Comparison of ENCODE assay signal across 8 mouse cellular contexts in genomic region chr2:30286192-30287026, GRCm38 (mm10). TPM values are rescaled to one million over a fixed set of nuclear protein-coding genes. Genes with fewer than 3 reads are reported as not detected.
DNase-seq lines count a peak whose midpoint lies in the region; ATAC-seq lines count a peak whose summit lies in the region.

Gene Dolk, minus strand, starts transcription at chr2:30286334.
Gene Nup188, plus strand, starts transcription at chr2:30286397.

- H3K27ac ChIP-seq in forebrain, embryonic 11.5 days (ENCODE audit: low read depth, low read length) = peak within 1 kb of the TSS; percentile 46; the same call in 1 of the 2 replicates
- H3K27ac ChIP-seq in heart, embryonic 16.5 days (ENCODE audit: low read length) = peak within 1 kb of the TSS; percentile 71
- peak within 1 kb of the TSS; percentile 71 for H3K27ac ChIP-seq in liver, embryonic 15.5 days (replicated peaks)
- peak within 1 kb of the TSS; percentile 48 for H3K27ac ChIP-seq in neural tube, embryonic 12.5 days

- H3K9ac ChIP-seq in forebrain, embryonic 11.5 days (ENCODE audit: low read length) = peak within 1 kb of the TSS; percentile 96
- H3K9ac ChIP-seq in heart, embryonic 16.5 days (ENCODE audit: low read length) = peak within 1 kb of the TSS; percentile 92
- H3K9ac ChIP-seq in liver, embryonic 15.5 days = peak within 1 kb of the TSS; percentile 82
- peak within 1 kb of the TSS; percentile 88 for H3K9ac ChIP-seq in neural tube, embryonic 12.5 days

- peak; percentile 95 to 98 for DNase-seq in CD8-positive naive resting alpha-beta T cell, adult 2 months (ENCODE audit: low read depth in 2 of 2, low spot score in 2 of 2)
- DNase-seq in c-Kit-positive CD71-negative TER-119-negative erythroid progenitor cells, embryonic 14.5 days (ENCODE audit: low read depth) = peak; percentile 94
- DNase-seq in forebrain, embryonic 11.5 days (ENCODE audit: low spot score) = peak; percentile 99
- DNase-seq in kidney, postnatal 36 days = peak; percentile 95 to 99
- peak; percentile 79 for DNase-seq in telencephalon, adult 2 months (ENCODE audit: low read depth, low spot score)

- peak within 1 kb of the TSS; percentile 95 for H3K4me2 ChIP-seq in forebrain, embryonic 11.5 days (ENCODE audit: low read depth, low read length, severe bottlenecking)
- H3K4me2 ChIP-seq in heart, embryonic 16.5 days (ENCODE audit: low read depth, low read length) = peak within 1 kb of the TSS; percentile 96
- peak within 1 kb of the TSS; percentile 97 for H3K4me2 ChIP-seq in liver, embryonic 15.5 days
- peak within 1 kb of the TSS; percentile 98 for H3K4me2 ChIP-seq in neural tube, embryonic 12.5 days (replicated peaks)

- under 1% methylated on average over 60 of the region's 68 CpGs for WGBS in forebrain, embryonic 11.5 days
- WGBS in heart, embryonic 16.5 days = under 1% methylated on average over 65 of the region's 68 CpGs
- WGBS in liver, embryonic 15.5 days (ENCODE audit: insufficient replicate concordance) = under 1% methylated on average over 58 of the region's 68 CpGs
- WGBS in neural tube, embryonic 12.5 days = under 1% methylated on average over 68 of the region's 68 CpGs

- ATAC-seq in forebrain, embryonic 11.5 days (replicated peaks; ENCODE audit: low FRiP score) = peak; percentile 93
- ATAC-seq in heart, embryonic 16.5 days (replicated peaks; ENCODE audit: extremely low read depth, insufficient read depth, low FRiP score) = peak; percentile 96
- ATAC-seq in liver, embryonic 15.5 days (ENCODE audit: insufficient read depth) = peak; percentile 87
- ATAC-seq in neural tube, embryonic 12.5 days (ENCODE audit: low FRiP score, low read depth) = peak; percentile 89

- no peaks in the 10 kb centered on the region for H3K9me3 ChIP-seq in forebrain, embryonic 11.5 days (ENCODE audit: control insufficient read depth, low read length)
- H3K9me3 ChIP-seq in heart, embryonic 16.5 days (replicated peaks; ENCODE audit: control insufficient read depth, low read length) = no peaks in the 10 kb centered on the region
- no peaks in the 10 kb centered on the region for H3K9me3 ChIP-seq in liver, embryonic 15.5 days (replicated peaks)
- H3K9me3 ChIP-seq in neural tube, embryonic 12.5 days = no peaks in the 10 kb centered on the region

- H3K27me3 ChIP-seq in forebrain, embryonic 11.5 days (ENCODE audit: control insufficient read depth, insufficient read depth, low read length) = no peaks in the 10 kb centered on the region
- H3K27me3 ChIP-seq in heart, embryonic 16.5 days (ENCODE audit: control insufficient read depth, insufficient read depth, low read length) = no peaks in the 10 kb centered on the region
- no peaks in the 10 kb centered on the region for H3K27me3 ChIP-seq in liver, embryonic 15.5 days
- no peaks in the 10 kb centered on the region for H3K27me3 ChIP-seq in neural tube, embryonic 12.5 days (replicated peaks)

- peaks cover 4% of the 10 kb centered on the region; the same call in 1 of the 2 replicates for H3K4me1 ChIP-seq in forebrain, embryonic 11.5 days (replicated peaks; ENCODE audit: control insufficient read depth, insufficient read depth, low read length)
- peaks cover 23% of the 10 kb centered on the region for H3K4me1 ChIP-seq in heart, embryonic 16.5 days (ENCODE audit: control insufficient read depth, insufficient read depth, low read length)
- peaks cover 41% of the 10 kb centered on the region for H3K4me1 ChIP-seq in liver, embryonic 15.5 days (replicated peaks)
- H3K4me1 ChIP-seq in neural tube, embryonic 12.5 days = peaks cover 23% of the 10 kb centered on the region

- H3K36me3 ChIP-seq in forebrain, embryonic 11.5 days (ENCODE audit: control insufficient read depth, insufficient read depth, low read length) = no peaks in the 10 kb centered on the region; the same call in 1 of the 2 replicates
- no peaks in the 10 kb centered on the region for H3K36me3 ChIP-seq in heart, embryonic 16.5 days (ENCODE audit: control insufficient read depth, insufficient read depth)
- H3K36me3 ChIP-seq in liver, embryonic 15.5 days (replicated peaks) = peaks cover 19% of the 10 kb centered on the region
- peaks cover 8% of the 10 kb centered on the region; the same call in 1 of the 2 replicates for H3K36me3 ChIP-seq in neural tube, embryonic 12.5 days

- peak within 1 kb of the TSS; percentile 99 for H3K4me3 ChIP-seq in forebrain, embryonic 11.5 days (ENCODE audit: low read depth, low read length)
- peak within 1 kb of the TSS; percentile 89 for H3K4me3 ChIP-seq in heart, embryonic 16.5 days (ENCODE audit: low read length)
- H3K4me3 ChIP-seq in liver, embryonic 15.5 days (replicated peaks) = peak within 1 kb of the TSS; percentile 88
- H3K4me3 ChIP-seq in neural tube, embryonic 12.5 days = peak within 1 kb of the TSS; percentile 96

RNA-seq across cellular contexts. Expression of gene Dolk, which starts in this region (rescaled TPM):
- 26.2 and 26.3 TPM in 2 replicates for polyA plus RNA-seq in forebrain, embryonic 11.5 days (2014; fragmentation: Nextera tagmentation; extraction: Ambion mirVana)
- 31.8 and 33.0 TPM in 2 replicates for polyA plus RNA-seq in heart, embryonic 16.5 days (2015; fragmentation: Nextera tagmentation; extraction: Ambion mirVana)
- 12.0 and 14.3 TPM in 2 replicates for polyA plus RNA-seq in liver, embryonic 15.5 days (2015; fragmentation: Nextera tagmentation; extraction: Ambion mirVana)
- polyA plus RNA-seq in neural tube, embryonic 12.5 days (2016; fragmentation: Nextera tagmentation; extraction: Ambion mirVana) = 27.5 and 28.8 TPM in 2 replicates

RNA-seq across cellular contexts. Expression of gene Nup188, which starts in this region (rescaled TPM):
- 65.8 and 67.0 TPM in 2 replicates for polyA plus RNA-seq in forebrain, embryonic 11.5 days (2014; fragmentation: Nextera tagmentation; extraction: Ambion mirVana)
- polyA plus RNA-seq in heart, embryonic 16.5 days (2015; fragmentation: Nextera tagmentation; extraction: Ambion mirVana) = 21.2 and 23.6 TPM in 2 replicates
- 13.6 and 14.0 TPM in 2 replicates for polyA plus RNA-seq in liver, embryonic 15.5 days (2015; fragmentation: Nextera tagmentation; extraction: Ambion mirVana)
- polyA plus RNA-seq in neural tube, embryonic 12.5 days (2016; fragmentation: Nextera tagmentation; extraction: Ambion mirVana) = 26.4 and 34.4 TPM in 2 replicates

Comparison
In these comparisons a context has a peak if more than half of its experiments do, and no peak if none do; other contexts are left out.
1. Peak in every context shown above with its lines: DNase-seq, ATAC-seq, H3K4me3 ChIP-seq and H3K27ac ChIP-seq.